Mouse (Mus musculus): ENCODE results near the gene Ankrd53. TPM values are rescaled to one million over a fixed set of nuclear protein-coding genes. Genes with fewer than 3 reads are reported as not detected.
"Not testable (repeated sequence)": the region's sequence is repeated elsewhere in the genome, so short reads cannot be mapped to it uniquely, and the experiment has no call there.

Ankrd53 gene
- polyA plus RNA-seq, 1 experiment from 2014 or later = not detected

- Histone ChIP-seq H3K4me1 (replicated peaks; ENCODE audit: control insufficient read depth, insufficient read depth, low read length) (peaks cover 12% of the 10 kb centered on the region), H3K27ac (ENCODE audit: low read depth) (peak within 1 kb of the TSS; percentile 79), H3K4me2 (ENCODE audit: low read length) (peak within 1 kb of the TSS; percentile 78), H3K36me3 (ENCODE audit: control insufficient read depth, insufficient read depth, low read length) (peaks cover 27% of the 10 kb centered on the region), H3K27me3 (replicated peaks; ENCODE audit: control insufficient read depth, insufficient read depth, low read length) (no peaks in the 10 kb centered on the region), H3K9me3 (ENCODE audit: control insufficient read depth, low read length) (no peaks in the 10 kb centered on the region), H3K4me3 (ENCODE audit: low read depth, low read length) (peak within 1 kb of the TSS; percentile 84), H3K9ac (ENCODE audit: low read length) (peak within 1 kb of the TSS; percentile 89)
- DNase-seq (ENCODE audit: low spot score) = peak; percentile 93
- peak; percentile 96 for ATAC-seq (replicated peaks; ENCODE audit: low FRiP score, low TSS enrichment, low read depth)
- under 1% methylated on average over 45 of the region's 45 CpGs for WGBS
Observed at GRCm38 (mm10) chr6:83775638-83776293, 13.3 kb downstream of the Ankrd53 start, which contains the start of gene Tex261. TSS of gene Tex261 (minus strand) at chr6:83775813.

- H3K36me3 ChIP-seq (ENCODE audit: control insufficient read depth, insufficient read depth, low read length) = peaks cover 2% of the 10 kb centered on the region; the same call in 1 of the 2 replicates
- 79% methylated on average over 7 of the region's 7 CpGs for WGBS
- H3K27me3 ChIP-seq (replicated peaks; ENCODE audit: control insufficient read depth, insufficient read depth, low read length) = no peaks in the 10 kb centered on the region
- DNase-seq (ENCODE audit: low spot score) (no peak), ATAC-seq (replicated peaks; ENCODE audit: low FRiP score, low TSS enrichment, low read depth) (no peak)
- no peak overlapping the region for H3K4me2 ChIP-seq (ENCODE audit: low read length)
- H3K27ac ChIP-seq (ENCODE audit: low read depth) = no peak overlapping the region
- H3K9ac ChIP-seq (ENCODE audit: low read length) = no peak overlapping the region
- H3K4me3 ChIP-seq (ENCODE audit: low read depth, low read length) = no peak overlapping the region
- peaks cover 12% of the 10 kb centered on the region for H3K4me1 ChIP-seq (replicated peaks; ENCODE audit: control insufficient read depth, insufficient read depth, low read length)
- no peaks in the 10 kb centered on the region for H3K9me3 ChIP-seq (ENCODE audit: control insufficient read depth, low read length)
Observed at GRCm38 (mm10) chr6:83778306-83778705, 15.9 kb downstream of the Ankrd53 start.

GRCm38 (mm10) chr6:83779026-83779425, 16.6 kb downstream of the Ankrd53 start:
- H3K4me1 ChIP-seq (replicated peaks; ENCODE audit: control insufficient read depth, insufficient read depth, low read length) = peaks cover 10% of the 10 kb centered on the region
- H3K27ac ChIP-seq (ENCODE audit: low read depth) = no peak overlapping the region
- H3K4me2 ChIP-seq (ENCODE audit: low read length) = no peak overlapping the region
- 4% methylated on average over 5 of the region's 5 CpGs for WGBS
- no peaks in the 10 kb centered on the region for H3K27me3 ChIP-seq (replicated peaks; ENCODE audit: control insufficient read depth, insufficient read depth, low read length)
- H3K9ac ChIP-seq (ENCODE audit: low read length) = no peak overlapping the region
- peak; percentile 54 for DNase-seq (ENCODE audit: low spot score)
- H3K9me3 ChIP-seq (ENCODE audit: control insufficient read depth, low read length) = no peaks in the 10 kb centered on the region
- H3K36me3 ChIP-seq (ENCODE audit: control insufficient read depth, insufficient read depth, low read length) = no peaks in the 10 kb centered on the region
- ATAC-seq (replicated peaks; ENCODE audit: low FRiP score, low TSS enrichment, low read depth) = no peak
- no peak overlapping the region for H3K4me3 ChIP-seq (ENCODE audit: low read depth, low read length)

- Histone ChIP-seq H3K9ac (ENCODE audit: low read length) (no peak overlapping the region), H3K27ac (ENCODE audit: low read depth) (no peak overlapping the region), H3K27me3 (replicated peaks; ENCODE audit: control insufficient read depth, insufficient read depth, low read length) (no peaks in the 10 kb centered on the region), H3K4me1 (replicated peaks; ENCODE audit: control insufficient read depth, insufficient read depth, low read length) (no peaks in the 10 kb centered on the region), H3K4me2 (ENCODE audit: low read length) (no peak overlapping the region), H3K9me3 (ENCODE audit: control insufficient read depth, low read length) (no peaks in the 10 kb centered on the region), H3K4me3 (ENCODE audit: low read depth, low read length) (no peak overlapping the region), H3K36me3 (ENCODE audit: control insufficient read depth, insufficient read depth, low read length) (no peaks in the 10 kb centered on the region)
- WGBS = 76% methylated on average over 3 of the region's 3 CpGs
- DNase-seq (ENCODE audit: low spot score) (no peak), ATAC-seq (replicated peaks; ENCODE audit: low FRiP score, low TSS enrichment, low read depth) (no peak)
Observed at GRCm38 (mm10) chr6:83786426-83786825, 24.0 kb downstream of the Ankrd53 start.

GRCm38 (mm10) chr6:83788554-83788953, 26.1 kb downstream of the Ankrd53 start:
- Histone ChIP-seq H3K27ac (ENCODE audit: low read depth) (no peak overlapping the region), H3K4me2 (ENCODE audit: low read length) (no peak overlapping the region), H3K9ac (ENCODE audit: low read length) (no peak overlapping the region), H3K4me1 (replicated peaks; ENCODE audit: control insufficient read depth, insufficient read depth, low read length) (no peaks in the 10 kb centered on the region), H3K9me3 (ENCODE audit: control insufficient read depth, low read length) (no peaks in the 10 kb centered on the region), H3K4me3 (ENCODE audit: low read depth, low read length) (no peak overlapping the region), H3K36me3 (ENCODE audit: control insufficient read depth, insufficient read depth, low read length) (no peaks in the 10 kb centered on the region), H3K27me3 (replicated peaks; ENCODE audit: control insufficient read depth, insufficient read depth, low read length) (no peaks in the 10 kb centered on the region)
- ATAC-seq (replicated peaks; ENCODE audit: low FRiP score, low TSS enrichment, low read depth) (no peak), DNase-seq (ENCODE audit: low spot score) (no peak)
- WGBS = 77% methylated on average over 7 of the region's 7 CpGs

GRCm38 (mm10) chr6:83790533-83790932, 28.1 kb downstream of the Ankrd53 start:
- DNase-seq (ENCODE audit: low spot score); H3K9ac ChIP-seq (ENCODE audit: low read length); H3K4me2 ChIP-seq (ENCODE audit: low read length); ATAC-seq (replicated peaks; ENCODE audit: low FRiP score, low TSS enrichment, low read depth); H3K36me3 ChIP-seq (ENCODE audit: control insufficient read depth, insufficient read depth, low read length); H3K4me1 ChIP-seq (replicated peaks; ENCODE audit: control insufficient read depth, insufficient read depth, low read length); H3K9me3 ChIP-seq (ENCODE audit: control insufficient read depth, low read length); H3K27ac ChIP-seq (ENCODE audit: low read depth); H3K27me3 ChIP-seq (replicated peaks; ENCODE audit: control insufficient read depth, insufficient read depth, low read length); H3K4me3 ChIP-seq (ENCODE audit: low read depth, low read length): not testable (repeated sequence)
- whole genome bisulfite sequencing = 85% methylated on average over 5 of the region's 5 CpGs

GRCm38 (mm10) chr6:83791251-83791890, 28.9 kb downstream of the Ankrd53 start:
- Histone ChIP-seq H3K4me1 (replicated peaks; ENCODE audit: control insufficient read depth, insufficient read depth, low read length) (no peaks in the 10 kb centered on the region), H3K9ac (ENCODE audit: low read length) (no peak overlapping the region), H3K27ac (ENCODE audit: low read depth) (no peak overlapping the region), H3K27me3 (replicated peaks; ENCODE audit: control insufficient read depth, insufficient read depth, low read length) (no peaks in the 10 kb centered on the region), H3K4me2 (ENCODE audit: low read length) (no peak overlapping the region), H3K36me3 (ENCODE audit: control insufficient read depth, insufficient read depth, low read length) (no peaks in the 10 kb centered on the region), H3K9me3 (ENCODE audit: control insufficient read depth, low read length) (no peaks in the 10 kb centered on the region), H3K4me3 (ENCODE audit: low read depth, low read length) (no peak overlapping the region)
- ATAC-seq (replicated peaks; ENCODE audit: low FRiP score, low TSS enrichment, low read depth) (no peak), DNase-seq (ENCODE audit: low spot score) (no peak)
- WGBS = 58% methylated on average over 4 of the region's 4 CpGs

- Histone ChIP-seq H3K27ac (ENCODE audit: low read depth) (peak within 1 kb of the TSS; percentile 96), H3K4me1 (replicated peaks; ENCODE audit: control insufficient read depth, insufficient read depth, low read length) (no peaks in the 10 kb centered on the region), H3K4me2 (ENCODE audit: low read length) (peak within 1 kb of the TSS; percentile 73), H3K9ac (ENCODE audit: low read length) (peak within 1 kb of the TSS; percentile 76), H3K27me3 (replicated peaks; ENCODE audit: control insufficient read depth, insufficient read depth, low read length) (no peaks in the 10 kb centered on the region), H3K4me3 (ENCODE audit: low read depth, low read length) (peak within 1 kb of the TSS; percentile 77), H3K9me3 (ENCODE audit: control insufficient read depth, low read length) (no peaks in the 10 kb centered on the region), H3K36me3 (ENCODE audit: control insufficient read depth, insufficient read depth, low read length) (peaks cover 15% of the 10 kb centered on the region; the same call in 1 of the 2 replicates)
- ATAC-seq (replicated peaks; ENCODE audit: low FRiP score, low TSS enrichment, low read depth) = peak; percentile 94
- under 1% methylated on average over 43 of the region's 43 CpGs for WGBS
- peak; percentile 97 for DNase-seq (ENCODE audit: low spot score)
Observed at GRCm38 (mm10) chr6:83794760-83795296, 32.4 kb downstream of the Ankrd53 start, which contains the start of gene Nagk. TSS of gene Nagk (plus strand) at chr6:83794982.
